Mouse (Mus musculus) MEL (cell line): ENCODE data around the gene Zfp217. TPM values are rescaled to one million over a fixed set of nuclear protein-coding genes. Genes with fewer than 3 reads are reported as not detected.

Source experiments
- DNase-seq: peaks from one replicate; pipeline ENCODE4 v3.0.0; 2011; ENCODE audit warnings: low read depth, low spot score
- H3K27ac ChIP-seq: 2 replicates; pipeline ENCODE4 v1.5.1; 2012; ENCODE audit warnings: low read depth, mild to moderate bottlenecking, control low read depth, low read length, moderate library complexity; ENCODE audit not compliant: control insufficient read depth
- H3K27me3 ChIP-seq, 2 experiments: fragments of 150-350 bp in 1 of 2; sonication (generic) in 1 of 2; 2 replicates each; pipeline ENCODE4 v1.6.1; 2012; ENCODE audit warnings: low read length in 2 of 2, mild to moderate bottlenecking in 2 of 2, improper control_type of control experiment in 1 of 2, moderate library complexity in 1 of 2; ENCODE audit not compliant: insufficient read depth in 2 of 2, control insufficient read depth in 1 of 2
- H3K36me3 ChIP-seq, 2 experiments: 2 replicates each; pipeline ENCODE4 v1.6.1; 2012 to 2014; ENCODE audit warnings: low read length in 2 of 2, improper control_type of control experiment in 1 of 2, inconsistent platforms in 1 of 2, mild to moderate bottlenecking in 1 of 2; ENCODE audit not compliant: insufficient read depth in 2 of 2, control insufficient read depth in 1 of 2
- H3K4me1 ChIP-seq, 2 experiments: fragments of 150-350 bp in 1 of 2; sonication (generic) in 1 of 2; 2 replicates each; pipeline ENCODE4 v1.6.1; 2012; ENCODE audit warnings: low read length in 2 of 2, improper control_type of control experiment in 1 of 2, mild to moderate bottlenecking in 1 of 2; ENCODE audit not compliant: insufficient read depth in 2 of 2, control insufficient read depth in 1 of 2
- H3K4me3 ChIP-seq, 2 experiments: fragments of 150-350 bp in 1 of 2; sonication (generic) in 1 of 2; 2 replicates each; pipeline ENCODE4 v1.5.1; 2012; ENCODE audit warnings: low read depth in 2 of 2, low read length in 2 of 2, mild to moderate bottlenecking in 2 of 2, moderate library complexity in 2 of 2, control low read depth in 1 of 2, improper control_type of control experiment in 1 of 2; ENCODE audit not compliant: control insufficient read depth in 1 of 2, insufficient read depth in 1 of 2
- H3K79me2 ChIP-seq: 2 replicates; pipeline ENCODE4 v1.6.1; 2012; ENCODE audit warnings: mild to moderate bottlenecking, low read length, moderate library complexity; ENCODE audit not compliant: control insufficient read depth, poor library complexity, insufficient read depth
- H3K9ac ChIP-seq: 2 replicates; pipeline ENCODE4 v1.6.1; 2012; ENCODE audit warnings: low read depth, mild to moderate bottlenecking, control low read depth, low read length, moderate library complexity; ENCODE audit not compliant: control insufficient read depth, poor library complexity, severe bottlenecking
- H3K9me3 ChIP-seq: fragments of 150-350 bp; sonication (generic); replicated peaks from 2 replicates; pipeline ENCODE4 v1.6.1; 2012; ENCODE audit warnings: mild to moderate bottlenecking, low read length, improper control_type of control experiment, moderate library complexity; ENCODE audit not compliant: insufficient read depth
- BHLHE40 ChIP-seq: IDR thresholded peaks from 2 replicates; pipeline ENCODE4 v1.6.1; 2012; ENCODE audit warnings: low read depth, mild to moderate bottlenecking, inconsistent platforms, low read length, improper control_type of control experiment, borderline replicate concordance
- CHD1 ChIP-seq: IDR thresholded peaks from 2 replicates; pipeline ENCODE4 v1.6.1; 2012; ENCODE audit warnings: low read depth, mild to moderate bottlenecking, inconsistent platforms, low read length, improper control_type of control experiment
- CHD2 ChIP-seq: IDR thresholded peaks from 2 replicates; pipeline ENCODE4 v1.6.1; 2011; ENCODE audit warnings: low read length, improper control_type of control experiment
- CTCF ChIP-seq, 3 experiments: IDR thresholded peaks in 2 of 3; conservative IDR thresholded peaks in 1 of 3; 2 replicates each; pipeline ENCODE4 v1.5.1; 2011 to 2012; ENCODE audit warnings: low read length in 3 of 3, low read depth in 2 of 3, mild to moderate bottlenecking in 2 of 3, improper control_type of control experiment in 1 of 3, inconsistent platforms in 1 of 3, mixed read lengths in 1 of 3, moderate library complexity in 1 of 3; ENCODE audit not compliant: control insufficient read depth in 1 of 3, insufficient read depth in 1 of 3, poor library complexity in 1 of 3, severe bottlenecking in 1 of 3
- E2F4 ChIP-seq: IDR thresholded peaks from 2 replicates; pipeline ENCODE4 v1.6.1; 2011; ENCODE audit warnings: low read depth, low read length, improper control_type of control experiment, borderline replicate concordance
- ELF1 ChIP-seq: IDR thresholded peaks from 2 replicates; pipeline ENCODE4 v1.6.1; 2014; ENCODE audit warnings: low read depth, mild to moderate bottlenecking, inconsistent platforms, low read length, improper control_type of control experiment, moderate library complexity
- EP300 ChIP-seq, 2 experiments: IDR thresholded peaks; 2 replicates each; pipeline ENCODE4 v1.6.1; 2011; ENCODE audit warnings: improper control_type of control experiment in 2 of 2, low read length in 2 of 2, low read depth in 1 of 2, mild to moderate bottlenecking in 1 of 2
- ETS1 ChIP-seq: IDR thresholded peaks from 2 replicates; pipeline ENCODE4 v1.6.1; 2012; ENCODE audit warnings: low read depth, mild to moderate bottlenecking, inconsistent platforms, low read length, improper control_type of control experiment, moderate library complexity
- GABPA ChIP-seq: IDR thresholded peaks from 2 replicates; pipeline ENCODE4 v1.6.1; 2012; ENCODE audit warnings: low read depth, mild to moderate bottlenecking, inconsistent platforms, low read length, improper control_type of control experiment, moderate library complexity
- HCFC1 ChIP-seq: IDR thresholded peaks from 2 replicates; pipeline ENCODE4 v1.6.1; 2012; ENCODE audit warnings: low read depth, mild to moderate bottlenecking, inconsistent platforms, low read length, improper control_type of control experiment, moderate library complexity
- JUND ChIP-seq: IDR thresholded peaks from 2 replicates; pipeline ENCODE4 v1.6.1; 2011; ENCODE audit warnings: low read depth, mild to moderate bottlenecking, improper control_type of control experiment, low read length
- KAT2A ChIP-seq: conservative IDR thresholded peaks from 2 replicates; pipeline ENCODE4 v1.6.1; 2012; ENCODE audit warnings: low read depth, low read length, improper control_type of control experiment, inconsistent platforms
- MAFK ChIP-seq: IDR thresholded peaks from 2 replicates; pipeline ENCODE4 v1.6.1; 2011; ENCODE audit warnings: low read depth, mild to moderate bottlenecking, low read length, improper control_type of control experiment, borderline replicate concordance
- MAX ChIP-seq: IDR thresholded peaks from 2 replicates; pipeline ENCODE4 v1.6.1; 2011; ENCODE audit warnings: low read length, improper control_type of control experiment
- MAZ ChIP-seq: IDR thresholded peaks from 2 replicates; pipeline ENCODE4 v1.6.1; 2012; ENCODE audit warnings: low read depth, mild to moderate bottlenecking, inconsistent platforms, low read length, improper control_type of control experiment
- MEF2A ChIP-seq: IDR thresholded peaks from 2 replicates; pipeline ENCODE4 v1.6.1; 2014; ENCODE audit warnings: low read depth, mild to moderate bottlenecking, inconsistent platforms, low read length, improper control_type of control experiment; ENCODE audit not compliant: poor library complexity, insufficient replicate concordance, severe bottlenecking; ENCODE audit errors: extremely low read depth
- MXI1 ChIP-seq: IDR thresholded peaks from 2 replicates; pipeline ENCODE4 v1.6.1; 2011; ENCODE audit warnings: mild to moderate bottlenecking, low read depth, low read length, improper control_type of control experiment
- MYB ChIP-seq: IDR thresholded peaks from 2 replicates; pipeline ENCODE4 v1.6.1; 2011; ENCODE audit warnings: mild to moderate bottlenecking, low read depth, low read length, improper control_type of control experiment
- MYC ChIP-seq: IDR thresholded peaks from 2 replicates; pipeline ENCODE4 v1.6.1; 2011; ENCODE audit warnings: low read depth, mild to moderate bottlenecking, low read length, improper control_type of control experiment, moderate library complexity
- NELFE ChIP-seq: IDR thresholded peaks from 2 replicates; pipeline ENCODE4 v1.6.1; 2011; ENCODE audit warnings: low read depth, low read length, improper control_type of control experiment
- NRF1 ChIP-seq: IDR thresholded peaks from 2 replicates; pipeline ENCODE4 v1.6.1; 2014; ENCODE audit warnings: low read depth, mild to moderate bottlenecking, inconsistent platforms, low read length, improper control_type of control experiment, moderate library complexity; ENCODE audit not compliant: poor library complexity, insufficient read depth, severe bottlenecking
- POLR2A ChIP-seq, 2 experiments: IDR thresholded peaks; 2 replicates each; pipeline ENCODE4 v1.6.1; 2011 to 2012; ENCODE audit warnings: low read length in 2 of 2, mild to moderate bottlenecking in 2 of 2, control low read depth in 1 of 2, improper control_type of control experiment in 1 of 2, low read depth in 1 of 2, moderate library complexity in 1 of 2; ENCODE audit not compliant: control insufficient read depth in 1 of 2, insufficient read depth in 1 of 2, poor library complexity in 1 of 2
- POLR2AphosphoS2 ChIP-seq: IDR thresholded peaks from 2 replicates; pipeline ENCODE4 v1.6.1; 2011; ENCODE audit warnings: low read length, improper control_type of control experiment
- POLR2AphosphoS5 ChIP-seq: IDR thresholded peaks from 2 replicates; pipeline ENCODE4 v1.6.1; 2012; ENCODE audit warnings: low read depth, borderline replicate concordance, mild to moderate bottlenecking, inconsistent platforms, low read length, moderate library complexity, mixed read lengths
- RAD21 ChIP-seq: IDR thresholded peaks from 2 replicates; pipeline ENCODE4 v1.6.1; 2011; ENCODE audit warnings: mild to moderate bottlenecking, low read depth, low read length, improper control_type of control experiment
- RCOR1 ChIP-seq: IDR thresholded peaks from 2 replicates; pipeline ENCODE4 v1.6.1; 2012; ENCODE audit warnings: low read depth, mild to moderate bottlenecking, inconsistent platforms, low read length, improper control_type of control experiment
- SIN3A ChIP-seq: IDR thresholded peaks from 2 replicates; pipeline ENCODE4 v1.6.1; 2012; ENCODE audit warnings: low read length, improper control_type of control experiment, inconsistent platforms
- SMC3 ChIP-seq: IDR thresholded peaks from 2 replicates; pipeline ENCODE4 v1.6.1; 2011; ENCODE audit warnings: low read depth, low read length, improper control_type of control experiment
- TAL1 ChIP-seq: IDR thresholded peaks from 2 replicates; pipeline ENCODE4 v1.6.1; 2012; ENCODE audit warnings: mild to moderate bottlenecking, inconsistent platforms, low read length, moderate library complexity, mixed read lengths
- TBP ChIP-seq: IDR thresholded peaks from 2 replicates; pipeline ENCODE4 v1.8.0; 2011; ENCODE audit warnings: low read depth, low read length, improper control_type of control experiment
- TCF12 ChIP-seq: IDR thresholded peaks from 2 replicates; pipeline ENCODE4 v1.6.1; 2014; ENCODE audit warnings: low read depth, mild to moderate bottlenecking, inconsistent platforms, low read length, improper control_type of control experiment, moderate library complexity
- UBTF ChIP-seq: IDR thresholded peaks from 2 replicates; pipeline ENCODE4 v1.6.1; 2012; ENCODE audit warnings: low read depth, mild to moderate bottlenecking, inconsistent platforms, low read length, improper control_type of control experiment, moderate library complexity, borderline replicate concordance; ENCODE audit not compliant: insufficient read depth
- USF1 ChIP-seq: IDR thresholded peaks from 2 replicates; pipeline ENCODE4 v1.6.1; 2014; ENCODE audit warnings: low read depth, mild to moderate bottlenecking, inconsistent platforms, low read length, improper control_type of control experiment, moderate library complexity
- ZC3H11A ChIP-seq: IDR thresholded peaks from 2 replicates; pipeline ENCODE4 v1.6.1; 2012; ENCODE audit warnings: low read depth, mild to moderate bottlenecking, inconsistent platforms, low read length, improper control_type of control experiment
- ZKSCAN1 ChIP-seq: IDR thresholded peaks from 2 replicates; pipeline ENCODE4 v1.6.1; 2012; ENCODE audit warnings: low read depth, mild to moderate bottlenecking, inconsistent platforms, low read length, improper control_type of control experiment, moderate library complexity
- ZMIZ1 ChIP-seq: IDR thresholded peaks from 2 replicates; pipeline ENCODE4 v1.6.1; 2012; ENCODE audit warnings: low read depth, mild to moderate bottlenecking, inconsistent platforms, low read length, improper control_type of control experiment, moderate library complexity
- polyA plus RNA-seq, 2 experiments: library from polyadenylated mRNA; stranded (reverse) in 1 of 2; unstranded in 1 of 2; fragments of >175 nt in 1 of 2; fragments of >200 nt in 1 of 2; gene quantifications; 2 replicates each; pipeline versions ENCODE4 v1.2.1 to v1.2.4; 2012; ENCODE audit warnings: low replicate concordance in 2 of 2, low read depth in 1 of 2; ENCODE audit not compliant: insufficient read length in 2 of 2, insufficient read depth in 1 of 2, missing spikeins in 1 of 2
- total RNA-seq: library from RNA; depleted of rRNA; stranded (reverse); fragments of 300-350 nt; gene quantifications from 2 replicates; pipeline ENCODE4 v1.2.3, GENCODE M21; 2012

The Zfp217 gene
- total and polyA plus RNA-seq, 3 experiments = 21.7 to 34.9 (median 25.5) TPM

DNA sequence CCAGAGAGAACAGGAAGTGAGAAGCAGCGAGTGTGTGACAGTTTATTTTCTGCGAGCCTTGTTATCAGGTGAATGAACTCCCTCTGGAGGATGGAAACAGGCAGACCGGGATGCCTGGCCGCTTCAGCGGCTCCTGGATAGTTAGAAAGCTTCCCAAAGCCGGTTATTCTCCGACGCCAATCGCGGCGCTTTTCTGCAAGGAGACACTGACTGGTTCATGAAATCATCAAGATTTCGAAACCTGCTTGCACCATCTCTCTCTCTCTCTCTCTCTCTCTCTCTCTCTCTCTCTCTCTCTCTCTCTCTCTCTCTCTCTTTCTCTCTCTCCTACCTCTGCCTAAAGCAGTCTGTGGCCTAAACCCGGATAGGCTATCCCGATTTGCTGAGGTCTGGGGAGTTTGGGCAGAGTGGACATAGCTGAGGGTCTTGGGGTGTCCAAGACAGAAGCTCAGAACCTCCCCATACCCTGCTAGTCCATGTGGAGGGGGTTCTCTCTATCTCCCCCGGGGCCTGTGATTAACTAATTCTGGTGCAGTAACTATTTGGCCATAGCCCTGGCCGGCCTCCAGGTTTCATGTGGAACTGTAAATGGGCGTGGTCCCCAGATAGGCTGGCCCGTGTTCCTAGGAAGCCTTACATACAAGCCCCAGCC is 7.3 kb upstream of the Zfp217 start:
- H3K27me3 ChIP-seq = no peaks in the 10 kb centered on the region
- DNase-seq = peak; percentile 93
- peaks cover 0 to 32% of the 10 kb centered on the region in 2 experiments; a peak in 2 of 4 replicates for H3K36me3 ChIP-seq
- no peaks in the 10 kb centered on the region for H3K9me3 ChIP-seq
- peak overlapping the region; percentile 79 for H3K9ac ChIP-seq
- H3K79me2 ChIP-seq = peaks cover 14% of the 10 kb centered on the region
- peak overlapping the region; percentile 44 to 64 for H3K4me3 ChIP-seq
- H3K27ac ChIP-seq = peak overlapping the region; percentile 92
- H3K4me1 ChIP-seq = peaks cover 8 to 28% of the 10 kb centered on the region in 2 experiments
- TF ChIP-seq CHD2 (no peak), E2F4 (no peak), ELF1 (peak; percentile 82), ZMIZ1 (no peak), TCF12 (peak; percentile 67; the same call in 1 of the 2 replicates), UBTF (no peak), MAFK (no peak), ZC3H11A (no peak), SMC3 (0 out of 2 replicates have a peak, but pooled peaks have one; percentile 4), ETS1 (peak; percentile 89), CHD1 (no peak), MEF2A (no peak), USF1 (no peak), MYC (peak; percentile 82), MAZ (no peak), RCOR1 (peak; percentile 51), POLR2A (IDR thresholded peaks at IDR 0.05; ENCODE audit: control insufficient read depth in 1 of 2, insufficient read depth in 1 of 2, low read depth in 1 of 2, low read length in 2 of 2, poor library complexity in 1 of 2) (peak in 1 of 2 experiments; percentile 77; a peak in 1 of 4 replicates), MYB (peak; percentile 66; the same call in 1 of the 2 replicates), NRF1 (no peak), HCFC1 (no peak), ZKSCAN1 (no peak), CTCF (IDR thresholded peaks at IDR 0.05 in 2 of 3, conservative IDR thresholded peaks at IDR 0.05 in 1 of 3; ENCODE audit: control insufficient read depth in 1 of 3, insufficient read depth in 1 of 3, low read depth in 2 of 3, low read length in 3 of 3, poor library complexity in 1 of 3, severe bottlenecking in 1 of 3) (peak in 1 of 3 experiments; percentile 12; a peak in 2 of 6 replicates), NELFE (peak; percentile 68), EP300 (IDR thresholded peaks at IDR 0.05; ENCODE audit: low read depth in 1 of 2, low read length in 2 of 2) (peak; percentile 79 to 81), KAT2A (no peak), TAL1 (peak; percentile 33; the same call in 1 of the 2 replicates), GABPA (no peak), JUND (peak; percentile 92), MXI1 (peak; percentile 46; the same call in 1 of the 2 replicates), BHLHE40 (no peak), TBP (peak; percentile 88), RAD21 (no peak; the same call in none of the 2 replicates), POLR2AphosphoS2 (0 out of 2 replicates have a peak, but pooled peaks have one; percentile 57), MAX (peak; percentile 42; the same call in 1 of the 2 replicates), POLR2AphosphoS5 (no peak), SIN3A (peak; percentile 70)
